Mouse (Mus musculus): ENCODE results near the gene Cbfa2t2. TPM values are rescaled to one million over a fixed set of nuclear protein-coding genes. Genes with fewer than 3 reads are reported as not detected.

Gene Cbfa2t2
- polyA plus RNA-seq, 1 experiment from 2014 or later, result 9.0 TPM

GRCm38 (mm10) chr2:154417107-154417506, 19.2 kb upstream of the Cbfa2t2 start:
- H3K36me3 ChIP-seq (ENCODE audit: inconsistent target), result no peaks in the 10 kb centered on the region
- no peak overlapping the region for H3K27ac ChIP-seq
- H3K4me3 ChIP-seq (ENCODE audit: inconsistent target), result no peak overlapping the region
- WGBS (ENCODE audit: missing documents), result 67% methylated on average over 3 of the region's 3 CpGs
- no peaks in the 10 kb centered on the region for H3K79me2 ChIP-seq (ENCODE audit: inconsistent target)

GRCm38 (mm10) chr2:154418001-154418400, 18.3 kb upstream of the Cbfa2t2 start:
- Histone ChIP-seq H3K79me2 (ENCODE audit: inconsistent target) (no peaks in the 10 kb centered on the region), H3K27ac (no peak overlapping the region), H3K36me3 (ENCODE audit: inconsistent target) (no peaks in the 10 kb centered on the region), H3K4me3 (ENCODE audit: inconsistent target) (no peak overlapping the region)
- 86% methylated on average over 7 of the region's 7 CpGs for WGBS (ENCODE audit: missing documents)

- 91% methylated on average over 9 of the region's 9 CpGs for WGBS (ENCODE audit: missing documents)
- no peaks in the 10 kb centered on the region for H3K36me3 ChIP-seq (ENCODE audit: inconsistent target)
These were observed 16.4 kb upstream of the Cbfa2t2 start for GRCm38 (mm10) chr2:154419631-154420515.

DNA sequence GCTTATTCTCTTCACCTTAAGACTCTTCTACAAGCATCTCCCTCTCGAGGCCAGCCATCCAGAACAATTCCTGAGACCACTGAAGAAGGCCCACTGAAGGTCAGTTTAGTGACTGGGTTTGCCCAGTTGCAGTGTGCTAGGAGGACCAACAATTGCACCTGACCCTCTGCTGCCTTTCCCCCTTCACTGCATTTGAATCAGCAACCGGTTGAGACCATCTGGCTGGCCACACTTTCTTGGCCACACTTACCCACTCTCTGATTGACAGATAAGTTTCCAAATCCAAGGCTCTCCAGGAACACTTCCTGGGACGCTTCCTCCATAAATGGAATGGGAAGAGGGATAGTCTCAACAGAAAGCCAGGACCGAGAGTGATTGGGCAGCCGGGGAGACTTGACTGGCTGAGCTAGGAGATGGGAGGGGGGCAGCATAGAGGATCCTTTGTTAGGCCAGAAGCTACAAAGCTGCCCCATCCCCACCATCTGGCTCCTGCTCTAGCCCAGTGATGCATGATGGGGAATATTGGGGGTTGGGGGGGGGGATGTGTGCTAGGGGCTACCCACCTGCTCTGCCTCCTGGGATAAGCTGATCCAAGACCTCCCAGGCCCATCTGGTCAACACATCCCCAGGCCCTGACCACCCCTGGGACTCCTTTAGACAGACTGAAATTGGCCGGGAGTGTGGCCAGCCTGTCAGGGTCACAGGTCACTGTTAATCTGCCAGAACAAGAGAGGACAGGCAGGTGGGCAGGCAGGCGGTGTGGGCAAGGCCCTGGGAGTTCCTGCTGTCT, 15.1 kb upstream of the Cbfa2t2 start:
- no peak overlapping the region for H3K4me3 ChIP-seq (ENCODE audit: inconsistent target)
- no peaks in the 10 kb centered on the region for H3K79me2 ChIP-seq (ENCODE audit: inconsistent target)
- no peaks in the 10 kb centered on the region for H3K36me3 ChIP-seq (ENCODE audit: inconsistent target)
- WGBS (ENCODE audit: missing documents), result 95% methylated on average over 7 of the region's 7 CpGs
- no peak overlapping the region for H3K27ac ChIP-seq

More at GRCm38 (mm10) chr2:154419631-154420515, 16.4 kb upstream of the Cbfa2t2 start:
- H3K79me2 ChIP-seq (ENCODE audit: inconsistent target), result no peaks in the 10 kb centered on the region
- H3K4me3 ChIP-seq (ENCODE audit: inconsistent target), result no peak overlapping the region
- no peak overlapping the region for H3K27ac ChIP-seq

DNA sequence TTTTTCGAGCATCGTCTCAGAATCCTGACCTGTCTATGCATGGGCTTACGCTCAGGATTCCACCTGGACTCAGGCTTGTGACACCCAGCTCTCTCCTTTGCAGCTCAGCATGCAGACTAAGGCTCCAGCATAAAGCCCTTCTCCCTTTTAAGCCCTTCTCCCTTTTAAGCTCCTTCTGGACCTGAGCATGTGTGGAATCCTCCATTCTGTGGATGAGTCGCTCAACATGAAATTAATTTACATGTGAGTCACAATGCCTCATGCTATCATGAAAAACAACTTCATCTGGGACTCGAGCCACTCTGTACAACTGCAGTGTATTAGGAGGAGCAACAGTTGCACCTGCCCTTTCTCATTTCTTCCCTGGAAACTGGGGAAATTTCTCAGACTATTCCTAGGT, 14.1 kb upstream of the Cbfa2t2 start:
- Histone ChIP-seq H3K36me3 (ENCODE audit: inconsistent target) (no peaks in the 10 kb centered on the region), H3K79me2 (ENCODE audit: inconsistent target) (no peaks in the 10 kb centered on the region), H3K4me3 (ENCODE audit: inconsistent target) (no peak overlapping the region), H3K27ac (no peak overlapping the region)
- WGBS (ENCODE audit: missing documents), result 80% methylated on average over 4 of the region's 5 CpGs

- Histone ChIP-seq H3K36me3 (ENCODE audit: inconsistent target) (no peaks in the 10 kb centered on the region), H3K79me2 (ENCODE audit: inconsistent target) (no peaks in the 10 kb centered on the region), H3K27ac (no peak overlapping the region), H3K4me3 (ENCODE audit: inconsistent target) (no peak overlapping the region)
- 89% methylated on average over 2 of the region's 2 CpGs for WGBS (ENCODE audit: missing documents)
These were observed 12.7 kb upstream of the Cbfa2t2 start for GRCm38 (mm10) chr2:154423548-154423947.

DNA sequence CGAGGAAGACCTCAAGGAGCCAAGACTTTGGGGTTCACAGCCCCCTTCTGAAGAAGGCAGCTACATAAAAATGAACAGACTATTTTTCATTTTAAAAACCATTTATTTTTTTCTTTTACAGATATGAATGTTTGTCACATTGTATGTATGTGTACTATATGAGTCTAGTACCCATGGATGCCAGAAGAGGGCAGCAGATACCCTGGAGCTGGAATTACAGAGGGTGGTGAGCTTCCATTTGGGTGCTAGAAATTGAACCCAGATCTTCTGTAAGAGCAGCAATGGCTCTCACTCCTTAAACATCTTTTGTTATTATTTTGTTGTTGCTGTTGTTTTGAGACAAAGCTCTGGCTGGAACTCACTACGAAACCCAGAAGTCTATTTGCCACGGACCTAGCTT, 10.8 kb upstream of the Cbfa2t2 start:
- H3K4me3 ChIP-seq (ENCODE audit: inconsistent target), result no peak overlapping the region
- no peak overlapping the region for H3K27ac ChIP-seq
- 97% methylated on average over 3 of the region's 3 CpGs for WGBS (ENCODE audit: missing documents)

DNA sequence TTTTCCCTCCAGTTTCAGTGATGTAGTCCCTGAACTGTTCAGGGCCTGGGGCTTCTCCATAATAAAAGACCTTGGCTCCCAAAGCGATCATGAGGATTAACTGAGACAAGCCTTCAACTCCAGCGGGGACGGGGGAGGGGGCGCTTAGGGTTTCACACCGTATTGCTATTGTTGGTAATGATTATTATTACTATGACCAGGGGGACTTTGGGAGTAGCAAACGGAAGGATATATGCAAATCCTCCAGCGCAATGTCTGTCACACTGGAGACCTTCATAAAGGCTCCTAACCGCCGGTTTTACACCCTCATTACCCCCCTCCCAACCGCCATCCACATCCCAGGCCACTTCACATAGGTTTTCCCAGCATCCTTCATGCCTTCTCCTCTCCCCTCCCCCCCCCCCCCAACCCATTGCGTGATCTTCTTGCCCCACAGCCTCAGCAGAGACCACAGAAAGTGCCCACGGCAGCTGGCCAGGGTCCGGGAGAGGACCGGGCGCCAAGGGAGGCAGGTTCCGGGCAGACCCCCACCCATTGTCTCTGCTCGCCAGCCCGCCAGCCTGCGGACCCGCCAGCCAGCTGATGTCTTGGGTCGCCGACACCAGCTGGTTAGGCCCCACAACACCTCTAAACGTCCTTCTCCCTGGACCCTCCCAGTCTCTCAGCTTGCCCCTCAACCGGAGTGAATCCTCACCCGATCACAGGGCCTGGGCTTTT, 9.9 kb upstream of the Cbfa2t2 start:
- Histone ChIP-seq H3K36me3 (ENCODE audit: inconsistent target) (no peaks in the 10 kb centered on the region), H3K4me3 (ENCODE audit: inconsistent target) (no peak overlapping the region), H3K79me2 (ENCODE audit: inconsistent target) (no peaks in the 10 kb centered on the region), H3K27ac (no peak overlapping the region)
- 37% methylated on average over 24 of the region's 25 CpGs for WGBS (ENCODE audit: missing documents)

More for the DNA sequence above, 10.8 kb upstream of the Cbfa2t2 start:
- H3K79me2 ChIP-seq (ENCODE audit: inconsistent target), result no peaks in the 10 kb centered on the region
- H3K36me3 ChIP-seq (ENCODE audit: inconsistent target), result no peaks in the 10 kb centered on the region

DNA sequence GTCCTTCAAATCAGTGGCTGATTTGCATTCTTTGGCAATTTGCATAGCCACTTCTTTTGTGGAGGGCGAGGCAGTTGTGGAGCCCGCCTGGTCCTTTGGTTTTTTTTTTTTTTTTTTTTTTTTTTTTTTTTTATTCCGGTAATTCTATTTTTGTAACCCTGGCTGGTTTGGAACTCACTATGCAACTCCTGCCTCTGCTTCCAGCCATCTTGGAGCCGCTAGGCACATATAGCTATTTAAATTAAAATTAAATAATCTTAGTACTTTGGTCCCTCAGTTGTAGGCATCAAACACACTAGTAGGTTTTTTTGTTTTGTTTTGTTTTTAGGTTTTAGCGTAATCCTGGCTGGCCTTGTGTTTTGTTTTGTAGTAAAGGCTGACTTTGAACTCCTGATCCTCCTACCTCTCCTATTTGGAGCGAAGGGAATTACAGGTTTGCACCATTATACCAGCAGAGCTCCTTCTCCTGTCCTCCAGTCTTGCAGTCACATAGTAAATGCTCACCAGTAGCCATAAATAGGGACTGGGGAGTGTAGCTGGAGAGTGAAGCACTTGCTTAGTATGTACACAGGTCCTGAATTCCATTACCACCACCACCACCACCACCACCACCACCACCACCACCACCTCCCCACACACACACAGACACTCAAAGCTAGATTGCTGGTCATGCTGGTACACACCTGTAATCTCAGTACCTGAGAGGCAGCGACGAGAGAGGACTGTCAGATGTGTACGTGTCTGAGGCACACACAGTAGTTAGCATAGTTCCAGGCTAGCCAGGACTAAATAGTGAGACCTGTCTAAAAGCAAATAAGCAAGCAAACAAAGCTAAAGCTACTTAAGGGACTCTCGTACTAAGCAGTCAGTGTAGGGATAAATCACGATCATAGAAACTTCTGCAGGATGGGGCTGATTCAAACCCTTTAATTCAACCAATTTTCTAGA, 9.1 kb upstream of the Cbfa2t2 start:
- Histone ChIP-seq H3K4me3 (ENCODE audit: inconsistent target) (no peak overlapping the region), H3K27ac (no peak overlapping the region), H3K36me3 (ENCODE audit: inconsistent target) (no peaks in the 10 kb centered on the region), H3K79me2 (ENCODE audit: inconsistent target) (no peaks in the 10 kb centered on the region)
- 91% methylated on average over 10 of the region's 11 CpGs for WGBS (ENCODE audit: missing documents)

GRCm38 (mm10) chr2:154427853-154428360, 8.4 kb upstream of the Cbfa2t2 start:
- Histone ChIP-seq H3K36me3 (ENCODE audit: inconsistent target) (no peaks in the 10 kb centered on the region), H3K4me3 (ENCODE audit: inconsistent target) (no peak overlapping the region), H3K27ac (no peak overlapping the region), H3K79me2 (ENCODE audit: inconsistent target) (no peaks in the 10 kb centered on the region)
- 83% methylated on average over 16 of the region's 17 CpGs for WGBS (ENCODE audit: missing documents)

DNA sequence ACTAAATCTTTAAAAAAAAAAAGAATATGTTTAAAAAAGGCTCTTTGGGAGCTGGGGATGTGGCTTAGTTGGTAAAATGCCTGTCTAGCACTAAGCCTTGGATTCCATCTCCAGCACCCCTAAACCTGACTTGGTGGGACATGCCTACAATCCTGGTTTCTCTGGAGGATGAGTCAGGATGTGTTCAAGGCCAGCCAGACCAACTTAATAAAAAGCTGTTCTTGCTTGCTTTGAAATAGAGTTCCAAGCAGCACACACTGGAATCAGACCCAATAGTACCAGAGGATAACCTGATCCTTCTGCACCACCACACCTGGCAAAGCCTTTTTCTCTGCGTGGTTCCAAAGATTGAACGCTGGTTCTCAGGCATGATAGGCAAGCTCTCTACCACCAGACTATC, 5.7 kb upstream of the Cbfa2t2 start:
- WGBS (ENCODE audit: missing documents), result 100% methylated on average over 2 of the region's 2 CpGs
- Histone ChIP-seq H3K36me3 (ENCODE audit: inconsistent target) (no peaks in the 10 kb centered on the region), H3K79me2 (ENCODE audit: inconsistent target) (no peaks in the 10 kb centered on the region), H3K4me3 (ENCODE audit: inconsistent target) (no peak overlapping the region), H3K27ac (no peak overlapping the region)

GRCm38 (mm10) chr2:154432696-154433095, 3.6 kb upstream of the Cbfa2t2 start:
- no peaks in the 10 kb centered on the region for H3K36me3 ChIP-seq (ENCODE audit: inconsistent target)
- no peak overlapping the region for H3K4me3 ChIP-seq (ENCODE audit: inconsistent target)
- H3K27ac ChIP-seq, result no peak overlapping the region
- H3K79me2 ChIP-seq (ENCODE audit: inconsistent target), result peaks cover 10% of the 10 kb centered on the region
- WGBS (ENCODE audit: missing documents), result 49% methylated on average over 2 of the region's 2 CpGs

DNA sequence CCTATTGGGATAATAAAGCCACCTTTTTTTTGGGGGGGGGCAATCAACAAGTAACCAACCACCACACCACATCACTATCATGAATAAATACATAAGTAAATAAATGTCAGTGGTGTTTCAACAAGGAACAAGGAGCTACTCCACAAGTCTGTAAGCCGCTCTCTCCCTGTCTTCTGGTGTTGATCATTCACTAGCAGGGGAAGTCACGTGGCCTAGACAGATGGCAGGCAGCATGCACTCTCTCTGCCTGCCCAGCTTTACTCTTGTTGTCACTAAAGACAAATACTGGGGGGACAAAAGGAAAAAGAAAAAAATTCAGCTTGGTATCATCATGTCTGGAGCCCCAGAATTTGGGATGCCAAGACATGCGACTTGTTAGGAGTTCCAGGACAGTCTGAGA, 2.9 kb upstream of the Cbfa2t2 start:
- Histone ChIP-seq H3K36me3 (ENCODE audit: inconsistent target) (no peaks in the 10 kb centered on the region), H3K27ac (no peak overlapping the region), H3K4me3 (ENCODE audit: inconsistent target) (no peak overlapping the region), H3K79me2 (ENCODE audit: inconsistent target) (peaks cover 17% of the 10 kb centered on the region)
- 90% methylated on average over 3 of the region's 3 CpGs for WGBS (ENCODE audit: missing documents)

All from macrophage (primary cell).